ENCODE assay signal across 8 mouse cellular contexts in genomic region chr13:69532893-69533404, GRCm38 (mm10). TPM values are rescaled to one million over a fixed set of nuclear protein-coding genes. Genes with fewer than 3 reads are reported as not detected.
DNase-seq lines count a peak whose midpoint lies in the region; ATAC-seq and TF ChIP-seq lines count a peak whose summit lies in the region.

No protein-coding gene starts in this region.

- DNase-seq in lung, adult 2 months = no peak
- DNase-seq in lung, postnatal 10 days = no peak
- no peak for DNase-seq in MN1 (ENCODE audit: low spot score)
- no peak for DNase-seq in spleen, adult 12 weeks (ENCODE audit: low spot score)
- DNase-seq in gastrocnemius, postnatal 25 days = no peak

- TF ChIP-seq CTCF in lung, adult 2 months (IDR thresholded peaks at IDR 0.05; ENCODE audit: insufficient read depth, low read length) = no peak
- no peak for TF ChIP-seq CTCF in intestine, postnatal 0 days (IDR thresholded peaks at IDR 0.05; ENCODE audit: low read depth)

- peaks cover 20% of the 10 kb centered on the region for H3K36me3 ChIP-seq in embryonic facial prominence, embryonic 13.5 days
- peaks cover 6% of the 10 kb centered on the region; the same call in 1 of the 2 replicates for H3K36me3 ChIP-seq in intestine, postnatal 0 days (ENCODE audit: control insufficient read depth, insufficient read depth)
- no peaks in the 10 kb centered on the region for H3K36me3 ChIP-seq in neural tube, embryonic 15.5 days

- H3K4me2 ChIP-seq in embryonic facial prominence, embryonic 13.5 days = peak overlapping the region; percentile 88
- H3K4me2 ChIP-seq in intestine, postnatal 0 days (replicated peaks; ENCODE audit: low read depth) = peak overlapping the region; percentile 97
- H3K4me2 ChIP-seq in neural tube, embryonic 15.5 days = peak overlapping the region; percentile 92

- peak overlapping the region; percentile 84 for H3K4me3 ChIP-seq in lung, adult 2 months (replicated peaks; ENCODE audit: extremely low read depth, low read depth, low read length)
- H3K4me3 ChIP-seq in embryonic facial prominence, embryonic 13.5 days = peak overlapping the region; percentile 94
- peak overlapping the region; percentile 83 for H3K4me3 ChIP-seq in intestine, postnatal 0 days (ENCODE audit: low read depth, low read length)
- peak overlapping the region; percentile 79 for H3K4me3 ChIP-seq in neural tube, embryonic 15.5 days (replicated peaks)

- no peaks in the 10 kb centered on the region for H3K9me3 ChIP-seq in embryonic facial prominence, embryonic 13.5 days
- no peaks in the 10 kb centered on the region for H3K9me3 ChIP-seq in intestine, postnatal 0 days (ENCODE audit: control insufficient read depth)
- no peaks in the 10 kb centered on the region for H3K9me3 ChIP-seq in neural tube, embryonic 15.5 days (replicated peaks)

- H3K27ac ChIP-seq in embryonic facial prominence, embryonic 13.5 days = peak overlapping the region; percentile 89; the same call in 1 of the 2 replicates
- H3K27ac ChIP-seq in intestine, postnatal 0 days (ENCODE audit: low read depth, low read length) = peak overlapping the region; percentile 96; the same call in 1 of the 2 replicates
- peak overlapping the region; percentile 91 for H3K27ac ChIP-seq in neural tube, embryonic 15.5 days (replicated peaks)

- no peaks in the 10 kb centered on the region for H3K27me3 ChIP-seq in embryonic facial prominence, embryonic 13.5 days
- H3K27me3 ChIP-seq in intestine, postnatal 0 days (replicated peaks; ENCODE audit: control insufficient read depth, insufficient read depth, low read length) = no peaks in the 10 kb centered on the region
- H3K27me3 ChIP-seq in neural tube, embryonic 15.5 days (replicated peaks) = no peaks in the 10 kb centered on the region

- peaks cover 10% of the 10 kb centered on the region; the same call in 1 of the 2 replicates for H3K4me1 ChIP-seq in lung, adult 2 months (ENCODE audit: control insufficient read depth, insufficient read depth, low read length)
- peaks cover 54% of the 10 kb centered on the region for H3K4me1 ChIP-seq in embryonic facial prominence, embryonic 13.5 days
- 0 out of 2 replicates have a peak, but pooled peaks cover 3% of the 10 kb centered on the region for H3K4me1 ChIP-seq in intestine, postnatal 0 days (replicated peaks; ENCODE audit: control insufficient read depth, insufficient read depth, low read length)
- H3K4me1 ChIP-seq in neural tube, embryonic 15.5 days = peaks cover 56% of the 10 kb centered on the region

- 5% methylated on average over 9 of the region's 9 CpGs for WGBS in lung, adult 2 months
- WGBS in embryonic facial prominence, embryonic 13.5 days = 1% methylated on average over 9 of the region's 9 CpGs
- WGBS in intestine, postnatal 0 days = 1% methylated on average over 9 of the region's 9 CpGs
- WGBS in neural tube, embryonic 15.5 days = 5% methylated on average over 9 of the region's 9 CpGs

- ATAC-seq in embryonic facial prominence, embryonic 13.5 days (ENCODE audit: insufficient number of reproducible peaks, insufficient read depth, low FRiP score, low TSS enrichment, low read depth) = no peak
- no peak for ATAC-seq in intestine, postnatal 0 days
- no peak for ATAC-seq in neural tube, embryonic 15.5 days (ENCODE audit: low FRiP score)

- TF ChIP-seq POLR2A in lung, adult 2 months (IDR thresholded peaks at IDR 0.05; ENCODE audit: borderline replicate concordance, extremely low read depth, low read depth, low read length) = no peak

- peak overlapping the region; percentile 93 for H3K9ac ChIP-seq in embryonic facial prominence, embryonic 13.5 days
- peak overlapping the region; percentile 81 for H3K9ac ChIP-seq in intestine, postnatal 0 days (ENCODE audit: low read depth, low read length)
- peak overlapping the region; percentile 79 for H3K9ac ChIP-seq in neural tube, embryonic 15.5 days (replicated peaks)

RNA-seq across cellular contexts. Expression of gene Nsun2, which starts 0.6 kb away (rescaled TPM):
- 19.3 and 28.7 TPM in 2 replicates for polyA plus RNA-seq in lung, adult 2 months (2012; rRNA removed)
- 119 and 121 TPM in 2 replicates for polyA plus RNA-seq in embryonic facial prominence, embryonic 13.5 days (2015; fragmentation: Nextera tagmentation; extraction: Ambion mirVana)
- polyA plus RNA-seq in intestine, postnatal 0 days (2015; fragmentation: Nextera tagmentation; extraction: Ambion mirVana) = 35.0 and 38.8 TPM in 2 replicates
- polyA plus RNA-seq in neural tube, embryonic 15.5 days (2015; fragmentation: Nextera tagmentation; extraction: Ambion mirVana) = 74.6 and 92.6 TPM in 2 replicates
- total RNA-seq in gastrocnemius, postnatal 25 days (2021) = 10 to 100 TPM; 37.8 to 39.2 TPM

RNA-seq across cellular contexts. Expression of gene Tent4a, which starts 1.5 kb away (rescaled TPM):
- 12.0 and 12.5 TPM in 2 replicates for polyA plus RNA-seq in lung, adult 2 months (2012; rRNA removed)
- polyA plus RNA-seq in embryonic facial prominence, embryonic 13.5 days (2015; fragmentation: Nextera tagmentation; extraction: Ambion mirVana) = 6.4 and 7.2 TPM in 2 replicates
- polyA plus RNA-seq in intestine, postnatal 0 days (2015; fragmentation: Nextera tagmentation; extraction: Ambion mirVana) = 2.3 and 2.7 TPM in 2 replicates
- polyA plus RNA-seq in neural tube, embryonic 15.5 days (2015; fragmentation: Nextera tagmentation; extraction: Ambion mirVana) = 6.2 and 6.5 TPM in 2 replicates
- 1 to 10 TPM; 6.0 to 6.2 TPM for total RNA-seq in gastrocnemius, postnatal 25 days (2021)
